23 mouse cellular contexts compared by ENCODE assay signal in the genomic region with DNA sequence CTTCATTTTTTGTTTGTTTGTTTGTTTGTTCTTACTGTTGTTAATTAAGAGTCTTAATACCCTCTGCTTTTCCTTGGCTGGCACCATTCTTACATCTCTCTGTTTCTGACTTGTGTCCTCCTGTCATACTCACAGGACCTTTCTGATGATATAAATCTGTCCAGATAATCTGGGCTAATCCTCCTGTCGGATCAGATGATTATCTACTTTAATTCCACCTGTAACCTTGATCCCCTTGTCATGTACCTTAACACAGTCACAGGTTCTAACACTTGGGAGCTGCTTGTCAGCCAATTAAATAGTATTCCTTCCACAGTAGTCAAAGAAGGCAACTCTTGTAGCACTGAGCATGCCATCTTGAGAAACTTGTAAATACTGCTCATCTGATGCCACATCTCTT.
DNase-seq lines count a peak whose midpoint lies in the region; ATAC-seq lines count a peak whose summit lies in the region.
"Had no signal": no experiment of that assay in that cellular context is flagged by ENCODE, and none has a peak within 500 bp of the region (broad histone marks: within the 10 kb centered on the region; RNA-seq: fewer than 3 reads in every experiment).

No protein-coding gene starts in this region.

- H3K27me3 ChIP-seq in erythroblast, embryonic 14.5 days (ENCODE audit: control insufficient read depth), result no peaks in the 10 kb centered on the region
- H3K27me3 ChIP-seq: embryonic facial prominence, embryonic 12.5 days; heart, embryonic 13.5 days; hindbrain, embryonic 13.5 days had no signal

- peaks cover 16% of the 10 kb centered on the region for H3K36me3 ChIP-seq in erythroblast, embryonic 14.5 days (ENCODE audit: control insufficient read depth)
- H3K36me3 ChIP-seq: embryonic facial prominence, embryonic 12.5 days; heart, embryonic 13.5 days; hindbrain, embryonic 13.5 days had no signal

- peak; percentile 69 for DNase-seq in retina, adult 2 months (ENCODE audit: low read depth, low spot score)
- DNase-seq in retina, embryonic 14.5 days (ENCODE audit: low spot score), result no peak
- peak; percentile 40 for DNase-seq in retina, postnatal 1 day
- DNase-seq in heart, postnatal 10 days, result no peak
- DNase-seq in thymus, postnatal 25 days, result no peak
- DNase-seq: adrenal gland, adult 8-10 months; adrenal gland, postnatal 36 days; B cell, adult 2 months; cerebellum, adult 8-10 months; cerebellum, postnatal 14 days; gastrocnemius, adult 2 months; gastrocnemius, postnatal 25 days; heart, adult 11 months had no signal

- intact Hi-C loops in heart, postnatal 10 days (cut with DNase I), result no loop called here

- peaks cover 92% of the 10 kb centered on the region for H3K4me1 ChIP-seq in erythroblast, embryonic 14.5 days (ENCODE audit: control insufficient read depth)
- H3K4me1 ChIP-seq: hindbrain, embryonic 13.5 days had no signal

- H3K9me3 ChIP-seq in erythroblast, embryonic 14.5 days (ENCODE audit: control insufficient read depth, low read length), result no peaks in the 10 kb centered on the region
- H3K9me3 ChIP-seq: embryonic facial prominence, embryonic 12.5 days; forebrain, embryonic 10.5 days; G1E; heart, embryonic 13.5 days; hindbrain, embryonic 13.5 days had no signal

- H3K4me3 ChIP-seq in erythroblast, embryonic 14.5 days (replicated peaks), result peak overlapping the region; percentile 49
- H3K4me3 ChIP-seq: embryonic facial prominence, embryonic 12.5 days; forebrain, embryonic 10.5 days; gastrocnemius, adult 2 months; heart, embryonic 13.5 days; hindbrain, embryonic 13.5 days had no signal

- no peak for ATAC-seq in erythroblast, adult 5-6 weeks (replicated peaks; ENCODE audit: low FRiP score, poor library complexity, severe bottlenecking)
- ATAC-seq: CD4-positive, CD25-positive, alpha-beta regulatory T cell, adult 4 months; forebrain, embryonic 14.5 days; hindbrain, postnatal 0 days had no signal

Comparison
In these comparisons a context has a peak if more than half of its experiments do, and no peak if none do; other contexts are left out.
1. DNase-seq: peak in retina, adult 2 months (single experiment) and retina, postnatal 1 day (single experiment); none in retina, embryonic 14.5 days (single experiment), heart, postnatal 10 days (0 of 2) and thymus, postnatal 25 days (single experiment).